Comparison of ENCODE assay signal across 24 mouse cellular contexts in the genomic region with DNA sequence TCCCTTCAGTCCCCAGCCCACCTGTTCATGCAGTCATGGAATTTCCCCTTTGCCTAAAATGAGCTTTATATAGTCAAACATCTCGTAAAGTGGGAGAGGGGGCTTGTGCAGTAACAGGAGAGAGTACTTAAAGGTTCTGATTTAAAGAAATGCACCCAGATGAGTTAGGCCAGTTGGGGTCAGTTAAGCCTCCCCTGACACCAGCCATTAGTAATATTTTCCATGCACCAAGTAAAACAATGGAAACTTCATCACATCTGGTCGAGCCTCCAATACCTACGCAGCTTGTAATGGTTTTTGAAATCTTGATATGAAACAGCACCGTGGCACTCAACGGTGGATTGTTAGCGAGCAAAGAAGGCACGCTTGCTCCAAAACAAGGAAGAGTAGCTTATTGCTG.
A peak's percentile ranks its signal among the peaks of the same experiment; 100 is the strongest.
DNase-seq lines count a peak whose midpoint lies in the region; ATAC-seq lines count a peak whose summit lies in the region.
"Had no signal": no experiment of that assay in that cellular context is flagged by ENCODE, and none has a peak within 500 bp of the region (broad histone marks: within the 10 kb centered on the region; RNA-seq: fewer than 3 reads in every experiment).

No protein-coding gene starts in this region.

- no peak overlapping the region for H3K27ac ChIP-seq in midbrain, embryonic 11.5 days (ENCODE audit: low read depth, low read length)
- no peak overlapping the region for H3K27ac ChIP-seq in midbrain, embryonic 14.5 days (replicated peaks; ENCODE audit: low read depth, low read length)
- peak overlapping the region; percentile 22; the same call in 1 of the 2 replicates for H3K27ac ChIP-seq in limb, embryonic 15.5 days
- H3K27ac ChIP-seq: forebrain, embryonic 10.5 days; heart, adult 2 months; heart, embryonic 10.5 days; heart, embryonic 13.5 days; hindbrain, embryonic 14.5 days had no signal

- no peak overlapping the region for H3K4me3 ChIP-seq in midbrain, embryonic 11.5 days (ENCODE audit: low read depth, low read length)
- no peak overlapping the region for H3K4me3 ChIP-seq in midbrain, embryonic 14.5 days (replicated peaks; ENCODE audit: low read depth, low read length)
- H3K4me3 ChIP-seq in limb, embryonic 15.5 days, result no peak overlapping the region
- H3K4me3 ChIP-seq: forebrain, embryonic 10.5 days; heart, adult 2 months; heart, embryonic 10.5 days; heart, embryonic 13.5 days had no signal

- WGBS in midbrain, embryonic 11.5 days, result 91% methylated on average over 7 of the region's 7 CpGs
- WGBS in midbrain, embryonic 14.5 days, result 95% methylated on average over 7 of the region's 7 CpGs
- WGBS in limb, embryonic 15.5 days, result 33% methylated on average over 7 of the region's 7 CpGs

- no peaks in the 10 kb centered on the region for H3K36me3 ChIP-seq in midbrain, embryonic 11.5 days (ENCODE audit: control insufficient read depth, insufficient read depth, low read length)
- H3K36me3 ChIP-seq in midbrain, embryonic 14.5 days (ENCODE audit: control insufficient read depth, insufficient read depth, low read length), result no peaks in the 10 kb centered on the region
- no peaks in the 10 kb centered on the region for H3K36me3 ChIP-seq in limb, embryonic 15.5 days
- H3K36me3 ChIP-seq: forebrain, embryonic 10.5 days; heart, embryonic 10.5 days; heart, embryonic 13.5 days had no signal

- H3K4me2 ChIP-seq in midbrain, embryonic 11.5 days, result no peak overlapping the region
- no peak overlapping the region for H3K4me2 ChIP-seq in midbrain, embryonic 14.5 days (ENCODE audit: low read length)
- H3K4me2 ChIP-seq in limb, embryonic 15.5 days, result 0 out of 2 replicates have a peak overlapping the region, but pooled peaks have one; percentile 19
- H3K4me2 ChIP-seq: heart, embryonic 13.5 days; hindbrain, embryonic 14.5 days had no signal

- ATAC-seq in midbrain, embryonic 11.5 days (ENCODE audit: low FRiP score), result no peak
- no peak for ATAC-seq in midbrain, embryonic 14.5 days (ENCODE audit: low FRiP score, low TSS enrichment)
- ATAC-seq in limb, embryonic 15.5 days (ENCODE audit: insufficient number of reproducible peaks, low FRiP score, low TSS enrichment, low read depth), result no peak
- ATAC-seq: activated CD4-positive, CD25-positive, alpha-beta regulatory T cell, adult 4 months; CD4-positive, CD25-positive, alpha-beta regulatory T cell, adult 4 months; forebrain, embryonic 14.5 days; forebrain, postnatal 0 days had no signal

- no peaks in the 10 kb centered on the region for H3K27me3 ChIP-seq in midbrain, embryonic 11.5 days (ENCODE audit: control insufficient read depth, insufficient read depth, low read length)
- no peaks in the 10 kb centered on the region for H3K27me3 ChIP-seq in midbrain, embryonic 14.5 days (ENCODE audit: control insufficient read depth, insufficient read depth, low read length)
- no peaks in the 10 kb centered on the region for H3K27me3 ChIP-seq in limb, embryonic 15.5 days
- H3K27me3 ChIP-seq: heart, embryonic 13.5 days had no signal

- H3K9me3 ChIP-seq in midbrain, embryonic 11.5 days (ENCODE audit: control insufficient read depth, low read length), result no peaks in the 10 kb centered on the region
- no peaks in the 10 kb centered on the region for H3K9me3 ChIP-seq in midbrain, embryonic 14.5 days (ENCODE audit: control insufficient read depth, low read length)
- no peaks in the 10 kb centered on the region for H3K9me3 ChIP-seq in limb, embryonic 15.5 days
- H3K9me3 ChIP-seq: forebrain, embryonic 10.5 days; heart, embryonic 10.5 days; heart, embryonic 13.5 days had no signal

- DNase-seq in midbrain, embryonic 11.5 days (ENCODE audit: low spot score, missing footprints), result peak; percentile 67
- no peak for DNase-seq in midbrain, embryonic 14.5 days
- DNase-seq in forelimb bud, embryonic 11.5 days (ENCODE audit: low read depth, low spot score), result peak; percentile 16
- DNase-seq in lung, adult 18-20 months, result no peak
- no peak for DNase-seq in cerebellum, adult 11 months
- DNase-seq: adrenal gland, adult 8-10 months; adrenal gland, postnatal 25 days; cerebellum, adult 18-20 months; cerebellum, adult 9-10 months; cerebellum, postnatal 14 days; forebrain, postnatal 0 days; gastrocnemius, postnatal 10 days; gastrocnemius, postnatal 36 days; heart, adult 2 months; heart, postnatal 14 days; heart, postnatal 4 days had no signal

- no peaks in the 10 kb centered on the region for H3K4me1 ChIP-seq in midbrain, embryonic 11.5 days (ENCODE audit: control insufficient read depth, insufficient read depth, low read length)
- no peaks in the 10 kb centered on the region for H3K4me1 ChIP-seq in midbrain, embryonic 14.5 days (ENCODE audit: control insufficient read depth, insufficient read depth, low read length)
- peaks cover 8% of the 10 kb centered on the region for H3K4me1 ChIP-seq in limb, embryonic 15.5 days
- H3K4me1 ChIP-seq: heart, embryonic 10.5 days; heart, embryonic 13.5 days had no signal

- H3K9ac ChIP-seq in midbrain, embryonic 11.5 days (ENCODE audit: low read length), result no peak overlapping the region
- H3K9ac ChIP-seq in midbrain, embryonic 14.5 days (replicated peaks; ENCODE audit: low read length), result no peak overlapping the region
- no peak overlapping the region for H3K9ac ChIP-seq in limb, embryonic 15.5 days
- H3K9ac ChIP-seq: forebrain, postnatal 0 days; heart, embryonic 13.5 days; hindbrain, embryonic 14.5 days had no signal

Comparison
In these comparisons a context has a peak if more than half of its experiments do, and no peak if none do; other contexts are left out.
1. DNase-seq: peak in midbrain, embryonic 11.5 days (single experiment) and forelimb bud, embryonic 11.5 days (single experiment); none in midbrain, embryonic 14.5 days (single experiment), lung, adult 18-20 months (0 of 2) and cerebellum, adult 11 months (single experiment).